Mouse (Mus musculus): ENCODE results near the gene Lonrf2.
A peak's percentile ranks its signal among the peaks of the same experiment; 100 is the strongest.

Gene Lonrf2

DNA sequence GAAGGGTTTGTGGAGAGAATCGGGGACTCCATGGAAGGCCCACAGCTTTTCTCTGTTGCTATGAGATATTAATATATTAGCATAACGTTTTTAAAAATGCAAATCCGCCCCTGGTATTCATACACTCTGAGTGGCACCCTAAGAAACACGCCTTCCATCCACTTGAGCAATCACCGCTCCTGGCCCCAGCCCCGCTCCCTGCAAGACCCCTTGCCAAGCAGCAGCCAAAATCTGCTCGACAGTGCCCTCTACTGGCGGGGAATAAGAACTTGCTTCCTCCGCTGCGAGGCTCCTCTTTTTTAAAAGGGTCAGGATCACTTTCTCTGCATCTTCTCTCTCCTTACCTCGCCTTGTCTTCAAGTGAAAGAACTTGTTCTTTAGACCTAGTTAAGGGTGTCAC, 68.7 kb downstream of the Lonrf2 start:
- peak; percentile 87 for DNase-seq

- peak; percentile 82 for DNase-seq
Observed at GRCm38 (mm10) chr1:38766661-38767572, 69.6 kb downstream of the Lonrf2 start.

GRCm38 (mm10) chr1:38766254-38766653, 70.3 kb downstream of the Lonrf2 start:
- no peak for DNase-seq

GRCm38 (mm10) chr1:38763960-38764613, 72.4 kb downstream of the Lonrf2 start:
- DNase-seq: no peak

- no peak for DNase-seq
Observed at GRCm38 (mm10) chr1:38760424-38760823, 76.1 kb downstream of the Lonrf2 start.

DNA sequence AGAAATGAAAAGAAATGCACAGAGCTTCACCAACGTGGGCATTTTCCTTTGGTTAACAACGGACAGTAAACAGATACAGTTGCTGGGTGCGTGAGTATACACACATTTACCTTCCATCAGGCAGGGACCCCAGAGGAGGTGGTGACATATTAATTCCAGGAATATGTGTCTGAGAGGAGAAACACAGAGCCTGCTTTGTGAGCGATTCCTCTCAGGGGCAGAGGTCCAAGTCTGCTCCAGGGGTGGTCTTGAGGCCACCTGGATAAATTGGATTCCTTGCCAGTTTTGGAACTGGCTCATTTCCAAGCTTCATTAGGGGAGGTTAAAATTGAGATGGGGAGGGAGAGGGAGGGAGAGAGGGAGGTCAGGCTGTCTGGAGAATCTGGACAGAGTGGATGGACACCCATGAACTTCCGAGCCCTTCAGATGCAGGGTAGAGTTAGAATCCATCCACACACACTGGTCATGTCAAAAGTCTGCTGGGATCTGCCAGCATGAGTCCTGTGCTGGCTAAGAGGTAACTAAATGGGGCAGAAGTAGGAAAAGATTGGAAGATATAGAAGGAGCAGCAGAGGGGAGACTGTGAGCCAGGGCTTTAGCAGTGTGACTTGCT, 78.6 kb downstream of the Lonrf2 start:
- no peak for DNase-seq

GRCm38 (mm10) chr1:38743863-38744262, 92.6 kb downstream of the Lonrf2 start:
- peak; percentile 16 for DNase-seq
